Mouse (Mus musculus) skeletal muscle tissue, adult 2 months (tissue): ENCODE data around the gene Crkl.

ENCODE experiments used
- DNase-seq: peaks from one replicate; pipeline ENCODE4 v3.0.0-alpha.2; 2012; ENCODE audit warnings: low read depth, low spot score

Gene Crkl

GRCm38 (mm10) chr16:17451541-17452372 is at the start of gene Crkl:
Gene Crkl (plus strand): TSS chr16:17451987.
- DNase-seq, result peak; percentile 97

GRCm38 (mm10) chr16:17402855-17403254 is 48.9 kb upstream of the Crkl start:
- DNase-seq, result no peak

- no peak for DNase-seq
Observed at GRCm38 (mm10) chr16:17405271-17405696, 46.5 kb upstream of the Crkl start.

- peak; percentile 98 for DNase-seq
Observed at GRCm38 (mm10) chr16:17405736-17406443, 45.9 kb upstream of the Crkl start, which contains the start of the genes Snap29 and Pi4ka. Gene Snap29 (plus strand): TSS chr16:17405986. Gene Pi4ka (minus strand): TSS chr16:17406314.

GRCm38 (mm10) chr16:17406512-17407231 is 45.1 kb upstream of the Crkl start:
- DNase-seq, result no peak

GRCm38 (mm10) chr16:17409046-17409445 is 42.7 kb upstream of the Crkl start:
- DNase-seq, result no peak

GRCm38 (mm10) chr16:17410209-17410608 is 41.6 kb upstream of the Crkl start:
- DNase-seq, result no peak

- no peak for DNase-seq
Observed at GRCm38 (mm10) chr16:17423021-17423420, 28.8 kb upstream of the Crkl start.

- no peak for DNase-seq
Observed at GRCm38 (mm10) chr16:17432576-17432975, 19.2 kb upstream of the Crkl start.

- peak; percentile 16 for DNase-seq
Observed at GRCm38 (mm10) chr16:17452373-17452715, 557 bp downstream of the Crkl start.

- DNase-seq, result no peak
Observed at GRCm38 (mm10) chr16:17456901-17457300, 5.1 kb downstream of the Crkl start.

- no peak for DNase-seq
Observed at GRCm38 (mm10) chr16:17460254-17460653, 8.5 kb downstream of the Crkl start.

GRCm38 (mm10) chr16:17461596-17461995 is 9.8 kb downstream of the Crkl start:
- DNase-seq, result no peak

GRCm38 (mm10) chr16:17463184-17463583 is 11.4 kb downstream of the Crkl start:
- no peak for DNase-seq

GRCm38 (mm10) chr16:17466875-17467663 is 15.3 kb downstream of the Crkl start:
- DNase-seq, result no peak

GRCm38 (mm10) chr16:17472498-17472897 is 20.7 kb downstream of the Crkl start:
- no peak for DNase-seq

- DNase-seq, result no peak
Observed at GRCm38 (mm10) chr16:17474091-17474490, 22.3 kb downstream of the Crkl start.

- DNase-seq, result no peak
Observed at GRCm38 (mm10) chr16:17474761-17475160, 23.0 kb downstream of the Crkl start.

- DNase-seq, result no peak
Observed at GRCm38 (mm10) chr16:17475326-17475725, 23.5 kb downstream of the Crkl start.

- no peak for DNase-seq
Observed at GRCm38 (mm10) chr16:17478331-17478943, 26.6 kb downstream of the Crkl start.

GRCm38 (mm10) chr16:17481465-17481864 is 29.7 kb downstream of the Crkl start:
- DNase-seq, result no peak
